Mouse (Mus musculus): Measurements from ENCODE around the gene Slc41a3. TPM values are rescaled to one million over a fixed set of nuclear protein-coding genes. Genes with fewer than 3 reads are reported as not detected.

The Slc41a3 gene
- total RNA-seq, 2 experiments from 2014 or later = 45.1 to 46.8 TPM

DNA sequence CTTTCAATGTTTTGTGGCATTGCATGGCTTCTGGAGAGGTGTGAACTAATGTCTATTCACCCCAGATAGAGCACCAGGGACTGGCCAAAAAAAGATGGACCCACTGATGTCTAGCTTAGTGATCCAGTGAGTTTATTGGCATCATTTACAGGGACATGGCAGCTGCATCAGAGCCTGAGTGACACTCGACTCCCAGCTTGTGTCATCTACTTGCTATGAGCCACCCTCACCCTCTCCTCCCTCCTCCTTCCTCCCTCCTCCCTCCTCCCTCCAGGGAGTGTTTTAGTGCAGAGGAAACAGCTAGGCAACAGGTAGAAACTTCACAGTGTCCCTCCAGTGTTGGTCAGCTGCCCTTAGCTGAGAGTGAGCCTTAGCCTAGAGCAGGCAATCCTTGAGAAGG lies 9.6 kb upstream of the Slc41a3 start:
- DNase-seq = no peak
- intact Hi-C loops (cut with DNase I) = no loop called here

DNA sequence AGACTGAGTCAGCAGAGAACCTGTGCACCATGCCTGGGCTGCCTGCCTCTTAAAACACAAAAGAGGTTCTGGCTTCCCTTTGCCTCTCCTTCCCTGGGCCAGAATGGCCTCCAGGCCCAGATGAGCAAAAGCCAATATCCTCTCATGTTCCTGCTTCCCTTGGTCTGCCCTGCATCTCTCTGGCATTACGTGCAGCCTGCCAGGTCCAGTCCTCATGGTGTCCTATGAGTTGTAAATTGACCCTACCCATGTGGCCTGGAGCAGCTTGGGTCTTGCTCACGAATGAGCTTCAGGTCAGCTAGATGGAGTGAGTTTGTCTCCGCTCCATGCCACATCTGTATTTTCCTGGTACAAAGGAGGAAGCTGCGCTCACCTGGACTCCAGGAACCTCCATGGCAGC lies 7.5 kb upstream of the Slc41a3 start:
- DNase-seq = no peak
- intact Hi-C loops (cut with DNase I) = no loop called here

DNA sequence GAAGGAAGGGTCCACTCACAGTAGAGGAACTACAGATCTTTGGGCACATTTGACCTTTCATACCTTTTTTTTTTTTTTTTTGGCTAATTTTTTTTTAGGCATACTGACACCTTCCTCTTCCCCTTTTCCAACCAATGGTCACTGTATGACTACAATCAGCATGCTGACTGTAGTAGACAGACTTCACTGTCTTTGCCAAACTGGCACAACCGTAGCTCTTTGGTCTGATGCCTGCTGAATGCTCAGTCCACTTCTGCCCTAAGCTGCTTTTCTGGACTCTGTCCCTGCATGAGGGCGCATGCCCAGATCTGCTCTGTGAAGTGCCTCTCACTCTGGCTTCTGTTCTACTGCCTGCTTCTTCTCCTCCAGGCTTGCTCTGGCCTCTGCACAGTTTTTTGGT lies 6.9 kb upstream of the Slc41a3 start:
- DNase-seq = peak; percentile 49 to 72
- intact Hi-C loops (cut with DNase I) = no loop called here

DNA sequence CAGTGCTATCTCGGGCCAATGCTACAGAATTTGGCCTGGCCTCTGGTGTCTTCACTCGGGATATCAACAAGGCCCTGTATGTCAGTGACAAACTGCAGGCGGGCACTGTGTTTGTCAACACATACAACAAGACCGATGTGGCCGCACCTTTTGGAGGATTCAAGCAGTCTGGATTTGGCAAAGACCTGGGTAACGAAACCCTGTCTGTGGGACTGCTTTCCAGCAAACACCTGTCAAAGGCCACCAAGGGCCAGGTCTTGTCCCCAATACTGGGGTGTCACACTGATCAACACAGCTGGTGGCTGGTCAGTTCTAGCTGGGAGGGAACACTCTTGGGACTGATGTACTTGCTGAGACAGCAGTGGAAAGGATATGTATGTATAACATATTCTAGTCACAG lies 6.3 kb upstream of the Slc41a3 start:
- intact Hi-C loops (cut with DNase I) = no loop called here
- no peak for DNase-seq

DNA sequence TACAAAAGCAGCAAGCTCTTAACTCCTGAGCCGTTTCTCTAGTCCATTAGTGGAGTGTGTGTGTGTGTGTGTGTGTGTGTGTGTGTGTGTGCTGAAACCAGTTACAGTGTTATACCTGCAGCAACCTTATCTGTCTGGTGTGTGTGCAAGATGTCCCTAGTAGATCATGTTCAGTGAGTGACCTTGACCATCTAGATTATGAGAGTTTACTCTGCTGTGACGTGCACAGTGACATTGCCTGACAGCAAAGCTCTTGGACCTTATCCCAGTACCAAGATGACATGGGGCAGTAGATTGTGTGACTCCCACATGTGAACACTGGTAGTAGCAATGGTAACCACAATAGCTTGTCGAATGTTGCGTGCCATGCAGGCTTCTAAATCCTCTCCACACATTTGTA lies 4.2 kb upstream of the Slc41a3 start:
- no peak for DNase-seq
- intact Hi-C loops (cut with DNase I) = no loop called here

DNA sequence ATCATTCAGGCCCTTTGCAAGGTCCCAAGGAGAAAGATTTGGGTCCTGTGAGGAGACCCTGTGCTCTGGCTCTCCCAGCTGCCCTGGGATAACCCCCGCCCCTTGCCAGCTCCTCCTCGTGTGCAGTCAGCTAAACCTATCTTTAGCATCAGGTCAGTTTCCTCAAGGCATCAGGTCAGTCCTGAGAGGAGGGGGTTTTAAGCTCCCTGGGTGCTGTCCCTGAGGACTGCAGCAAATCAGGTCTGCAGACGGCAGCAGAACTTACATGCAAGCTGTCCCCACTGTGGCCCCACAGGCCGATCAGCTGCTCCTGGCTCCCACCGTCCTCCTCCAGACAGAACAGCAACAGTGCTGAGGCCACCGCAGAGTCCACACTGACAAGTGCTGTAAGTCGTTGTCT lies 2.8 kb upstream of the Slc41a3 start:
- intact Hi-C loops (cut with DNase I) = no loop called here
- no peak for DNase-seq

DNA sequence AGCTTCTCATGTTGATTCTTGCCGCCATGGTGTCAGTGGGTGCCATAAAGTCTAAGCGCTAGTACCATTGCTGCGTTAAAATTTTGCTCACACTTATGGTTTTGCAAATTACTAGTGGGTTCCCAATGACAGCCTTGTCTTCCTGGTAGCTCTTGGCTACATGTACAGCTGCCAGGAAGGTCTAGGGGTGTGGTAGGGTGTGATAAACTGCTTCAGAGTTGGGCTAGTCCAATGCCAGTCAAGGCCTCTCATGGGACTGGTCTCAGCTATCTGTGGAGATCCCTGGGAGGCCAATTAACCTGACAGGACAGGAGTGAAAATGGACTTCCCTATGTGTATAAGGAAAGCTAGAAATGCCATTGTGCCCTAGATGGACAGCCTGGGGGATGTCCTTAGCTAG lies 2.2 kb upstream of the Slc41a3 start:
- no peak for DNase-seq
- intact Hi-C loops (cut with DNase I) = no loop called here

DNA sequence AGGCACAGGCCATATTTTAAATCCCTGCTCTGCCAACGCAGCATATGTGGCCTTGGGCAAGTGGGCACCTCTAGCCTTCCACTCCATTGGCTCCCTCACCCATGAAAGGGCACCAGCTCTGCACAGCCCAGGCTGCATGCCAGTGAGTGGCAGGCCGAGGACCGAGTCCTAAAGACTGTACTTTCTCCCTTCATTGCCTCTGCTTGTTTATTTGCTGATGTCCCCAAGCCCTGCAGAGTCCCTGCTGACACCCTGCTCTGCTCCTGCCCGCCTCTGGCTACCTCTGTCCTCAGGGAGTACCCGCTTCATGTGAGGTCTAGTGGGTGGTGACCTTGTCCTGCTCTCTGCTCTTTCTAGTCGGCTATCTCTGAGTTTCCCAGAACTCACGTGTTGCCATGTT lies 1.4 kb upstream of the Slc41a3 start:
- intact Hi-C loops (cut with DNase I) = no loop called here
- no peak for DNase-seq

DNA sequence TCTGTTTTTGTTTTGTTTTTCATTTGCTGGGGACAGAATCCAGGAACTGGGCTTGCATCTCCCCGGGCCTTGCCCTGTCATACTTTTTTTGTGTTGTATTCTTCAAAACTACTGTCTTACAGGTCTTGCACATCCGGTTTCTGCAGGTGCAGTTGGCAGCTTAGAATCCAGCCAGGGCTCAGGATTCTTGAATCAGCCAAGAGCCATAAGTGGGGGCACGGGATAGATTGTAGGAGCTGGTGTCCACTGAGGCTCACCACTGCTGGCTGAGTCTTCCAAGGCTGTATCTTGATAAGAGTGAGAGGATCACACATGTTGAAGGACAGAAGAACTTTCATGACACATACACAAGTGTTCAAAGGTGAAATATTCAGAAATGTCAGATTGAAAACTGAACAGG lies 395 bp upstream of the Slc41a3 start:
- no peak for DNase-seq
- intact Hi-C loops (cut with DNase I) = loop anchor here (2.0 kb wide), 1 partner anchor 117 kb away; no protein-coding TSS in a partner anchor

DNA sequence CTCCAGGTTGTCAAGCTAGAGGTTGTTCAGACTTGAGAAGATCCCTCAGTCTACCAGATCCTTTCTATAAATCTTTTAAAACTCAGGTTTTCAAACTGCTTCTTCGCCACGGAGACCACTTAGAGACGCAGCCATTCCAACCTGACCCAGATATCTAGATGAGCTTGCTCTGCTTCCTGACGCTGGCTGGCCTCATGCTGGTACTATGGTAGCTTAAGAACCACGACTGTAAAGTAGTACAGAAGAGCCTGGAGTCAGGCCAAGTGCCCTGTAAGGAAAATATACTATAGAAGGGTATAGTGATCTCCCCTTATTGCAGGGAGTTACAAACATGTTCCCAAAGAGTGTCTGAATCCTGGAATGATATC lies 757 bp downstream of the Slc41a3 start:
- DNase-seq = no peak
- intact Hi-C loops (cut with DNase I) = loop anchor here (2.0 to 5.0 kb wide), 2 partner anchors 47 to 116 kb away; no protein-coding TSS in a partner anchor

DNA sequence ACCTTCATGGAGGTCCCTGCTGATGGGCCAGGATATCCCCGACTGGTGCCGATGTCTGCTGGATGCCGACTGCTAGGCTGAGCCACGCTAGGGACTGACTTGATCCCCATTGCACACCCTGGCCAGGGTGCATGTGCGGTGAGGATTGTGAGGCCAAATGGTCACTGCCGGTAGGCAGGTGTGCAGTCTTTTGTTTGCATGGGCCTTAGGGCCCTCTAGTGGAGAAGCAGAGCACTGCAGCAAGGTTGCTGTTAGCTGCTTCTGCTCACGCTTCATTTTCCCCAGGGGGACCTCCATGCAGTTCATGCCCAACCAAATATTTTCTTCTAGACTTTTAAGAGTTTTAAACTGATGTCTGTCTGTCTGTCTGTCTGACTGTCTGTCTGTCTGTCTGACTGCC lies 2.0 kb downstream of the Slc41a3 start:
- DNase-seq = peak; percentile 67 to 75
- intact Hi-C loops (cut with DNase I) = loop anchor here (2.0 to 5.0 kb wide), 2 partner anchors 46 to 122 kb away; no protein-coding TSS in a partner anchor

DNA sequence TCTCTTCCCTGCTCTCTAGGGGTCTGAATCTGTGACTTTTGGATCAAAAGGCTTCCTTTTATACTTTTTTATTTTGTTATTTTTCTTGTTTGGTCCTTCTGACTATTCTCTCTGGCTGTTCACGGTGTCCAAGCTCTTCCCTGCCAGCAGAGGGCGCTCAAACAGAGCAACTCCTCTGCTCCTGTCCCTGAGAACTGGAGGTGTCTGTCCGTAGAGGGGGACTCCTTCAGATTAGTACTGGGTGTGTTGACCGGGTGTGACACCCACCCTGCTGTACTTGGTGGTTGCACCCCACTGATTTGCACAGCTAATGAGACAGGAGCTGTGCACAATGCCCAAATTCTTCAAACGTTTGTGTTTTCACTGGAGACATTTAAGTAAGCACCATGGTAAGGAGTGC lies 2.7 kb downstream of the Slc41a3 start:
- DNase-seq = peak; percentile 81 to 84

DNA sequence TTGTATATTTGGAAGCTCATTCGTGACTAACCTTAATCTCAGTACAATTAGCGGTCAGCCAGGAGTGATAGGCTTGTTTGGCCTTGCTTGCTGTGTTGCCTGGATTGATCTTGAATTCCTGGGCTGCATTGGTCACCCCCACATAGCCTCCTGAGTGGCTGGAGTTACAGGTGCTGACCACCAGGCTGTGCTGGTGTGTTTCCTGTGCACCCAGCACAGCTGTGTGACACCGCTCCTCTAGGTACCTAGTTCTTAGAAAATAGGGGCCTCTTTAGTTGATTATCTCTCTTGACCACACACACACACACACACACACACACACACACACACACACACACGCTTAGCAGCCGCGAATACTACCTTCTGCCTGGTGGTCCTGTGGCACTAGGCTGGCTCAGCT lies 3.7 kb downstream of the Slc41a3 start:
- intact Hi-C loops (cut with DNase I) = loop anchor here (2.0 to 5.0 kb wide), 2 partner anchors 23 to 44 kb away; no protein-coding TSS in a partner anchor

More for the DNA sequence above, 2.7 kb downstream of the Slc41a3 start:
- intact Hi-C loops (cut with DNase I) = loop anchor here (2.0 to 5.0 kb wide), 2 partner anchors 45 to 122 kb away; no protein-coding TSS in a partner anchor

DNA sequence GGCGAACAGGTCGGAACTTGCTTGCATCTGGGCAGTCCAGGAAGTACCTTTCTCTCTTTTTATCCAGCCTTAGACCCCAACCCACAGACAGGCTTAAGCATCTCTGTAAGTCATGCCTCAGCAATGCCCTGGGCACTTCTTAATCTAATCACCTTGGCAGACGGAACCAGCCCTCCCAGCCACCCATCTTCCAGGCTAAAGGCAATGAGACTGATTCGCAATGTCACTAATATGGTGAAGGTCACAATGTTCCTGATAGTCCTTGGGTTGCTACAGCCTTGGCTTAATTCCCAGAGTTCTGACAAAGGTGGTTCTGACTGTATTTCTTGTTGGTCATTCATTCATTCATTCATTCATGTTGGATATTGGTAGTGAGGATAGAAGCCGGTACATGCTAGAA lies 5.7 kb downstream of the Slc41a3 start:
- DNase-seq = no peak
- intact Hi-C loops (cut with DNase I) = no loop called here

More for the DNA sequence above, 3.7 kb downstream of the Slc41a3 start:
- peak; percentile 42 to 66 for DNase-seq

DNA sequence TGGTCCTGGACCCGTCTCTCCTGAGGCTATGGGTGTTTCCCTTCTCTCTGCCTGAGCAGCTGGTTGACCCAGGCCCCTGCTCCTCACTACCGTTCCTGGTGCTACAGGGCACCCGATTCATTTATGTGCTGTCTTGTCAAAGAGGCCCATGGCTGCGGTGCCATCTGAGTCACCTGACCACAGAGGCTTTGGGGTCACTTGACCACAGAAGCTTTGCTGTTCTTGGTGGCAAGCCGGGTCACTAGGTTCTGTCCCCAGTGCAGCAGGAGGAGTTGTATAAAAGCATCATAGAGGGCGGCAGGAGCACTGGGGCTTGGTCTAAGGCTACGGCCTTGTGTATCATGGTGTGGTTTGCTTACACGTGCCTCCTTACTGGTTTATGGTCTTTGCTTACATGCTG lies 8.8 kb downstream of the Slc41a3 start:
- intact Hi-C loops (cut with DNase I) = no loop called here
- no peak for DNase-seq

DNA sequence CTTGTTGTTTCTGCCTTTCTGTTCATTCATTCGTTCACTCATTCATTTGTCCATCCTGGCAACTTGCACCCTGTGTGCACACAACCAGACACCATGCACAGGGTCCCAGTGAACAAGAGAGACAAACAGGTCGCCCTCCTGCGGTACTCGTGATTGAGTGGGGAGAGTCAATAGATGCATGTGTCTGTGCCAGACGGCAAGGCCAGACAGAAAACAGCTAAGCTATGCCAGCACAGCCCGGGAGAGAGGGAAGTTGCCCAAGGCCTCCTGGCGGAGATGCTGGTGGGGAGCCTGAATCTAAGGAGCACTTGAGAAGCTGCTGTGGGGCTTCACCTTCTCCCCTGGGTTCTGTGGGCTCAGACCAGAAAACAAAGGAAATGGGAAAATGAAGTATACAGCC lies 10.8 kb downstream of the Slc41a3 start:
- peak in 1 of 2 experiments; percentile 28 for DNase-seq
- intact Hi-C loops (cut with DNase I) = no loop called here

DNA sequence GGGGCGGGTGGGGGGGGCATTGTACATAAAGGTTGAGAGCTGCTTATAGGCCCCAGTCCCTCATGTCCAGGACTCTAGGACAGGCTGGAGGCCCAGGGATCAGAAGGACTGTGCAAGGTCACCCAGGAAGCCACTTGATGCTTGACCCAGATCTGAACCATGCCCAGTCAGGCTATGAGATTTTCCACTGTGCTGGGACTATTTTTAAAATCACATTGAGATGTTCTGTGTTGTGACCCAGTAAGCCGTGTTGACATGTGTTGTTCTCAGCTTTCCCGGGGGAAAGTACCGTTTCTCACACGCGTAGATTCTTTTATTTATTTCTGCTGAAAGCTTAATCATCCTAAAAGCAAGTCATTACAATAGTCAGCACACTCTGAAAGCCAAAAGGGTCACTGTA lies 11.5 kb downstream of the Slc41a3 start:
- DNase-seq = peak in 1 of 2 experiments; percentile 34

DNA sequence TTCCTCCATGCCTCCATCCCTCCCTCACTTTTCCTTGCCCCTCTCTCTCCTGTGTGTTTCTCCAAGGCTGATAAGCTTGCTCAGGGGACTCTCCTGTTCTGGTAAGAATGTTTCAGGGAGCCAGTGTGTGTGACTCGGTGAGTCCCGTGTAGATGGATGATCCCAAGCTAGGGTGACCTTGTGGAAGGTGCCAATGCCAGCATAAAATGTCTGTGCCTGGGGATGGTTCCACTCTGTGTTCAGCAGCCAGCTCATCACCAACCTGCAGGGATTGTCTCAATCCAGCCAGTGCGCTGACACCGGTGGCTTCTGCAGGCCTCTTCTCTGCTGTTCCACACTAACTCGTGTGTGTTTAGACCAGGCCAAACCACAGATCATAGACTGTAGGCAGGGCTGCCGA lies 12.0 kb downstream of the Slc41a3 start:
- intact Hi-C loops (cut with DNase I) = no loop called here
- no peak for DNase-seq

More for the DNA sequence above, 11.5 kb downstream of the Slc41a3 start:
- intact Hi-C loops (cut with DNase I) = no loop called here

DNA sequence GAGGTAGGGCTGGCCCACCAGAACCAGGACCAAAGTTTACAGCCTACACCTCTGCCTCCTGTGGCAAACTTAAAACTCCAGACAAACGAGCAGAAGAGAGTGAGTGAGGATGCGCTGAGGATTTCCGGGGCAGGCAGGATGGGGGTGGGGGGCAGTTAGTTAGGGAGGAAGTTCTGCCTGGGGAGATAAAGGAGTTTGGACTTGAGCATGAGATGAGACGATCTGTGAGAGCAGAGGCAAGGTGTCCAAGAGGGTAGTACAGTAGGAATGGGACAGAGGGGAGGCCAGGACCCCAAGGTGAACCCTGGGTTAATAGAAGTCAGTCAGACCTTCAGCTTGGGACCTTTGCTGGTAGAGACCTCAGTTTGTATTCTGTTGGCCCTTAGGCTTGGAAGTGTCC lies 13.7 kb downstream of the Slc41a3 start:
- intact Hi-C loops (cut with DNase I) = no loop called here
- no peak for DNase-seq

DNA sequence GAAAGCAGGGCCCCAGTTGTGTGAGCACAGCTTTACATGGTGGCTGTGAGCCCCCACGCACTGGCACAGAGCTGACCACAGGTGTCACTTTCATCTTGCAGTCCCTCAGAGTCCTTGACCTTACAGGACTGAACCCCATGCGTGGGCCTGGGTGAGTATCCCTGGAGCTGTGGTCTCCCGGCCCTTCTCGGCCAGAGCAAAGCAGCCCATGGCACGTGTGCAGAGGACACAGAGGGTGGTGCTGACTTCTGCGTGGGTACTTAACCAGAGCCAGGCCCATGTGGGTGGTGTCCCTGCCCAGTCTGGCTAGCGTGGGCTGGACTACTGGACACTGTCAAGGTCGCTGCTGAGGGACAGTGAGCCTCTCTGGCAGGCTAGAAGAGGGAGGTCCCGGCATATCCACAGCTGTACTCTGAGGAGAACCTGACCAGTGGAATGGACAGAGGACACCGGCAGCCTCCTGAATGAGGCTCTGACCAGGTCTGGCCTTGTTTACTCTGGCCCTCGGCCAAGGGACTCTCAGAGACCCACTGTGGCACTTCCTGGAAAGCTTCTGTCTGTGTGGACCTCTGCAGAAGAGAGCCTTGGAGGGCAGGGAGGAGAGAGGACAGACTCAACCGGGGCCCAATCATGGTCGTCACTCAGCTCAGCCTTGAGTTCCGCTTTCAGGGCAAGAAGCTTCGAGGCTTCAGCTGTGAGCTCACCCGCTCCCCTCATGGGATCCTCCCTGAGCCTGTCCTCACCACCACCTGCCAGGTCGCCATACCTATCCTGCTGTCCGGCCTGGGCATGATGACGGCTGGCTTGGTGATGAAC lies 14.5 kb downstream of the Slc41a3 start:
- DNase-seq = peak; percentile 27 to 52

DNA sequence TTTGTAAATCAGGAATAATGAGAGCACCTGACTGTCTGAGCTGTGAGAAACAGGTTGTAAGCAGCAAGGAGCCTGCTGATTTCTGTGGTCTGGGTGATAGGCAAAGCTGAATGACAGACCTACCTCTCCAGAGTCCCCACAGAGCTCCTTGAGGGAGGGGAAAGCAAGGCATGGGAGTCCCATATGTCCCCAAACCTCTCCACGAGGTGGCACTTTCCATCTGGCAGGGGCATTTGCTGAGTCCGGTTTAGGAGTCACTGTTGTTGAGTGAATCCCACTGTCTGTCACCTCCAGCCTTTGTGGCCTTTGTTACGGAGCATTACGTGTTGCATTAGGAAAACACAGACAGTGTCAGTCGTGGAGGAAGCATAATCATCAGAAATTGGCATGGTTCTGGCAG lies 15.4 kb downstream of the Slc41a3 start:
- DNase-seq = no peak
- intact Hi-C loops (cut with DNase I) = no loop called here

More for the DNA sequence above, 14.5 kb downstream of the Slc41a3 start:
- intact Hi-C loops (cut with DNase I) = no loop called here

Data from heart, postnatal 14 days (tissue).